ENCODE assay signal across 9 mouse cellular contexts in genomic region chr11:50379023-50379752, GRCm38 (mm10). TPM values are rescaled to one million over a fixed set of nuclear protein-coding genes. Genes with fewer than 3 reads are reported as not detected.
DNase-seq lines count a peak whose midpoint lies in the region; ATAC-seq and TF ChIP-seq lines count a peak whose summit lies in the region.
"Had no signal": no experiment of that assay in that cellular context is flagged by ENCODE, and none has a peak within 500 bp of the region (broad histone marks: within the 10 kb centered on the region; RNA-seq: fewer than 3 reads in every experiment).

No protein-coding gene starts in this region.

- no peak for TF ChIP-seq EP300 in liver, embryonic 14.5 days (IDR thresholded peaks at IDR 0.05; ENCODE audit: low read depth)

- peak overlapping the region; percentile 92 for H3K4me3 ChIP-seq in C2C12 (ENCODE audit: insufficient read depth, poor library complexity, severe bottlenecking)
- peak overlapping the region; percentile 87 for H3K4me3 ChIP-seq in forebrain, embryonic 15.5 days
- peak overlapping the region; percentile 69 to 83 for H3K4me3 ChIP-seq in liver, embryonic 14.5 days (ENCODE audit: insufficient read depth in 1 of 2, low read depth in 2 of 2, low read length in 2 of 2)

- peaks cover 63% of the 10 kb centered on the region for H3K79me2 ChIP-seq in C2C12 (ENCODE audit: control insufficient read depth, insufficient read depth)

- H3K4me2 ChIP-seq in forebrain, embryonic 15.5 days (replicated peaks), result peak overlapping the region; percentile 59
- peak overlapping the region; percentile 95 for H3K4me2 ChIP-seq in liver, embryonic 14.5 days (ENCODE audit: low read depth)

- no peak overlapping the region for H3K27ac ChIP-seq in forebrain, embryonic 15.5 days (replicated peaks)
- H3K27ac ChIP-seq in liver, embryonic 14.5 days, result no peak overlapping the region

- peak overlapping the region; percentile 99 for H3K9ac ChIP-seq in forebrain, embryonic 15.5 days (replicated peaks)
- H3K9ac ChIP-seq in liver, embryonic 14.5 days (replicated peaks), result peak overlapping the region; percentile 84

- peak; percentile 85 for DNase-seq in heart, adult 11 months
- DNase-seq in heart, postnatal 14 days, result no peak
- DNase-seq in liver, embryonic 14.5 days (ENCODE audit: low read depth in 3 of 3, low spot score in 3 of 3), result no peak
- no peak for DNase-seq in frontal cortex, postnatal 36 days (ENCODE audit: low spot score in 2 of 2)
- DNase-seq in spleen, postnatal 10 days (ENCODE audit: low spot score in 2 of 2), result no peak
- no peak for DNase-seq in layer of hippocampus, adult 11-12 months (ENCODE audit: low spot score)

- H3K36me3 ChIP-seq in C2C12 (ENCODE audit: control insufficient read depth, insufficient read depth), result peaks cover 59% of the 10 kb centered on the region
- peaks cover 29% of the 10 kb centered on the region for H3K36me3 ChIP-seq in forebrain, embryonic 15.5 days
- peaks cover 31% of the 10 kb centered on the region for H3K36me3 ChIP-seq in liver, embryonic 14.5 days (replicated peaks; ENCODE audit: control insufficient read depth, insufficient read depth, low read depth)

- TF ChIP-seq CTCF in C2C12 (IDR thresholded peaks at IDR 0.05; ENCODE audit: control insufficient read depth, insufficient read depth, insufficient read length), result no peak
- no peak for TF ChIP-seq CTCF in liver, embryonic 14.5 days (IDR thresholded peaks at IDR 0.05; ENCODE audit: low read depth)

- peaks cover 34% of the 10 kb centered on the region for H3K4me1 ChIP-seq in forebrain, embryonic 15.5 days
- H3K4me1 ChIP-seq in liver, embryonic 14.5 days (replicated peaks; ENCODE audit: control insufficient read depth in 2 of 2, insufficient read depth in 2 of 2, low read length in 1 of 2), result peaks cover 16 to 17% of the 10 kb centered on the region in 2 experiments

- peak overlapping the region; percentile 51 for H3ac ChIP-seq in C2C12 (ENCODE audit: control insufficient read depth, insufficient read length, low read depth)

- no peaks in the 10 kb centered on the region for H3K27me3 ChIP-seq in C2C12 (ENCODE audit: control insufficient read depth, insufficient read depth, insufficient read length)
- no peaks in the 10 kb centered on the region for H3K27me3 ChIP-seq in forebrain, embryonic 15.5 days
- H3K27me3 ChIP-seq in liver, embryonic 14.5 days (ENCODE audit: control insufficient read depth, insufficient read depth, low read length), result no peaks in the 10 kb centered on the region

- ATAC-seq in forebrain, embryonic 15.5 days (replicated peaks), result no peak
- no peak for ATAC-seq in liver, embryonic 14.5 days (ENCODE audit: insufficient read depth)

- H3K79me3 ChIP-seq in C2C12 (ENCODE audit: low read depth), result peaks cover 60% of the 10 kb centered on the region

- H3K9me3 ChIP-seq in forebrain, embryonic 15.5 days, result no peaks in the 10 kb centered on the region
- H3K9me3 ChIP-seq in liver, embryonic 14.5 days (ENCODE audit: control insufficient read depth, low read length), result no peaks in the 10 kb centered on the region

- intact Hi-C loops in heart, postnatal 14 days (cut with DNase I), result no loop called here

- 63% methylated on average over 12 of the region's 12 CpGs for WGBS in forebrain, embryonic 15.5 days
- 49% methylated on average over 12 of the region's 12 CpGs for WGBS in liver, embryonic 14.5 days (ENCODE audit: insufficient replicate concordance)

TF ChIP-seq in C2C12, 6 proteins besides CTCF, POLR2A, EP300 and RAD21:
- TF ChIP-seq MYOG (IDR thresholded peaks at IDR 0.05; ENCODE audit: control insufficient read depth, extremely low read depth, insufficient read length), result no peak
- TF ChIP-seq USF1 (IDR thresholded peaks at IDR 0.05; ENCODE audit: low read depth), result no peak
- TF ChIP-seq MAX (IDR thresholded peaks at IDR 0.05), result no peak
- TF ChIP-seq CEBPB (IDR thresholded peaks at IDR 0.05; ENCODE audit: low read depth), result no peak
- no peak for TF ChIP-seq FOSL1 (IDR thresholded peaks at IDR 0.05; ENCODE audit: insufficient read depth, low read length, poor library complexity, severe bottlenecking)
- no peak for TF ChIP-seq MYOD1 (IDR thresholded peaks at IDR 0.05; ENCODE audit: control insufficient read depth, insufficient read length, low read depth)

RNA-seq across cellular contexts. Expression of gene Hnrnph1, which starts 2.4 kb away (rescaled TPM):
- total RNA-seq in heart, postnatal 14 days (2021), result 100 to 1,000 TPM; 134 to 140 TPM
- polyA plus RNA-seq in C2C12 (2012; fragmentation: generic; extraction: Trizol), result 112 TPM
- polyA plus RNA-seq in forebrain, embryonic 15.5 days (2015; fragmentation: Nextera tagmentation; extraction: Ambion mirVana), result 664 and 668 TPM in 2 replicates
- polyA plus RNA-seq in liver, embryonic 14.5 days (2012; rRNA removed), result 163 and 200 TPM in 2 replicates
- 101 and 120 TPM in 2 replicates for polyA plus RNA-seq in liver, embryonic 14.5 days (2014; fragmentation: Nextera tagmentation; extraction: Ambion mirVana)

RNA-seq across cellular contexts. Expression of gene Cby3, which starts 24.9 kb away (rescaled TPM):
- total RNA-seq in heart, postnatal 14 days (2021), result not detected
- not detected for polyA plus RNA-seq in C2C12 (2012; fragmentation: generic; extraction: Trizol)
- polyA plus RNA-seq in forebrain, embryonic 15.5 days (2015; fragmentation: Nextera tagmentation; extraction: Ambion mirVana), result 1.2 and 1.9 TPM in 2 replicates
- 0.08 TPM in 1 of 2 replicates, not detected in the other for polyA plus RNA-seq in liver, embryonic 14.5 days (2012; rRNA removed)
- polyA plus RNA-seq in liver, embryonic 14.5 days (2014; fragmentation: Nextera tagmentation; extraction: Ambion mirVana), result not detected in 2 replicates
- total RNA-seq: left cerebral cortex, postnatal 36 days had no signal

RNA-seq across cellular contexts. Expression of gene Rufy1, which starts 51.7 kb away (rescaled TPM):
- 10 to 100 TPM; 27.1 to 27.7 TPM for total RNA-seq in heart, postnatal 14 days (2021)
- 11.1 TPM for polyA plus RNA-seq in C2C12 (2012; fragmentation: generic; extraction: Trizol)
- 29.5 and 30.0 TPM in 2 replicates for polyA plus RNA-seq in forebrain, embryonic 15.5 days (2015; fragmentation: Nextera tagmentation; extraction: Ambion mirVana)
- polyA plus RNA-seq in liver, embryonic 14.5 days (2012; rRNA removed), result 3.5 and 5.1 TPM in 2 replicates
- polyA plus RNA-seq in liver, embryonic 14.5 days (2014; fragmentation: Nextera tagmentation; extraction: Ambion mirVana), result 7.1 and 8.9 TPM in 2 replicates

RNA-seq across cellular contexts. Expression of gene Canx, which starts 53.7 kb away (rescaled TPM):
- 100 to 1,000 TPM; 212 to 246 TPM for total RNA-seq in heart, postnatal 14 days (2021)
- polyA plus RNA-seq in C2C12 (2012; fragmentation: generic; extraction: Trizol), result 144 TPM
- polyA plus RNA-seq in forebrain, embryonic 15.5 days (2015; fragmentation: Nextera tagmentation; extraction: Ambion mirVana), result 241 and 250 TPM in 2 replicates
- polyA plus RNA-seq in liver, embryonic 14.5 days (2012; rRNA removed), result 55.3 and 91.6 TPM in 2 replicates
- 136 and 143 TPM in 2 replicates for polyA plus RNA-seq in liver, embryonic 14.5 days (2014; fragmentation: Nextera tagmentation; extraction: Ambion mirVana)
